Mouse (Mus musculus): Measurements from ENCODE around the gene Dand5.

DNA sequence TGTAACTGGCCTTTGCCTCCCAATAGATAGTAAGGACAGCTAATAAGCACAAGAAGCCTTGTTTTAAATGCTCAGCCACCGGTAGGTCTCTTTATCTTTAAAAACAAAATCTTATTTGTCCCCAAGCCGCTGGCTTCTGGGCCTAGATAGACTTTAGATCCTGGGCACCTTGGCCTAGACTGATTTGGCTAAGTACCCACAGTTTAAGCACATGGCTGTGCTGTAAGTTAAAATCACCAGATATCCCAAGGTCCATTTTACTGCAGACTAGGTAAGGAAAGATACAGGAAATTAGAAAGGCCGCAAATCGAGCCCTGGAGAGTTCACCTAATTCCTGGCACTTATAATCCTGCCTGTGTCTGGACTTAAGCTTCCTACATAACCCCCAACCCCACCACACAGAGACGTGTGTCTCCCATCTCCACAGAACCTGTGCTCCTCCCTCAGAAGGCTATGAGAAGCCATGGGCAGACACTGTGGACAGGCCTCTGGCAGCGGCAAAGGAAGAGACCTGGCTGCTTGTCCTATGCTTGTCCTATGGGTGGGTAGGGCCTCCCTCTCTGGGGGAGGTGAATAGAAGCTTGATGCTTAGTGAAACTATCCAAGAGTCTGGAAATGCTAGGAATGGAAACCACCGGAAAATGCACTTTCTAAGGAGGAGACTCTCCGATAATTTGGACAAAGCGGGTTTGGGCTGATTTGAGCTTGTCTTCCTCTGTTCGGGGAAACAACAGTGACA is 44.6 kb downstream of the Dand5 start:
- TF ChIP-seq CTCF (IDR thresholded peaks at IDR 0.05; ENCODE audit: borderline replicate concordance, insufficient read depth, low read length) = no peak
- no peak for TF ChIP-seq POLR2A (IDR thresholded peaks at IDR 0.05; ENCODE audit: low read depth, low read length)
